Mouse (Mus musculus): ENCODE results near the gene Rap2a. TPM values are rescaled to one million over a fixed set of nuclear protein-coding genes. Genes with fewer than 3 reads are reported as not detected.

Gene Rap2a
- total RNA-seq, 2 experiments from 2014 or later: 91.3 to 97.7 TPM

DNA sequence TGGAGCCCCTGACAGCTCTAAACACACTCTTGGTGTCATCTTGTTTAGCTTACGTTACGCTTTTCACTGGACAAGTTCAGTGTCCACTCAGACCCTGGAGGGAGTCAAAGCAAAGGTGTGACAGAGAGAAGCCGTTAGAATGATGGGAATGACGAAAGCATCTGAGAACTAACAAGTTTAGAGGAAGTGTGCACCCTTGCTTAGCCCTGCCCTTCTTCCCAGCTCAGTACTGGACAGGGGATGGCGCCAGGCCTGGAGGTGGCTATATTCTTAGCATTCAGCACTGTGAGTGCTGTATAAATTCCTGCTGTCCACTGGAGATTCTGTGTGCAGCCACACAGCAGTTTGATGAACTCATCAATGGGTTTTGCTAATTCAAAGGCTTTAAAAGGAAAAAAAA, 18.6 kb downstream of the Rap2a start:
- intact Hi-C loops (cut with DNase I): no loop called here
- no peak for DNase-seq

DNA sequence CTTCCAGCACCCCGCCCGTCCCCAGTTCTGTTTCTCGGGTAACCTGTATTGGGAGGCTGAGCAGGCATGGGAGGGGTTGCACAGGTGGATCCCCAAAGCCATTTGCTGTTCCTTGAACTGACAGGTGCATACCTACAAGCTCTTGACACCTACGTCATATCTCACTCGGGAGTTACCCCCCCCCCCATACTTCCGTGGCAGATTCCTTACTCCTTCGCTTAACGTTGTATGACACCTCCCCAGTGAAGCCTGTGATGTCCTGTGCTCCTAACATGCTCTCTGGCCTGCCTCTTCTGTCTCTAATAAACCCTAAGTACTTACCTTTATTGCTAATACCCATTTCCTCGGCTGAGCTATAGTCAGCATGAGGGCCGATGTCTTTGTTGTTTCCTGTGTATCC, 20.9 kb downstream of the Rap2a start:
- intact Hi-C loops (cut with DNase I): no loop called here
- DNase-seq: no peak

DNA sequence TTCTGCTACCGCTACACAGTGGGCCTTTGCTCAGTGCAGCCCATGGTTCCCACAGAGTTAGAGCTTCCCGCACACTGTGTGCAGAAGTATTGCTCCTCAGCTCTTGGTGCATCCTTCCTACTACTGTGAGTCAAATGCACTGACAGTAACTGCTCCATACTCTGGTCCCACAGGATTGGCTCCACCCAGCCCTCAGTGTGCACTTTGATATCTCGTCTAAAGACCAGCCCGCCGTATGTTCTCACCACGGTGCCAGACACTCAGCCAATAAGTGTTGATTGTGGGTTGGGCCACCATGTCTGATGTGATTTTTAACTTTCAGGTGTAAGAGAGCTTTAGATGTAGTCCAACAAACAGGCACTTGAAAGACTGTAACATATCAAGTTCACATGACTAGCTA, 21.4 kb downstream of the Rap2a start:
- intact Hi-C loops (cut with DNase I): no loop called here
- no peak for DNase-seq

DNA sequence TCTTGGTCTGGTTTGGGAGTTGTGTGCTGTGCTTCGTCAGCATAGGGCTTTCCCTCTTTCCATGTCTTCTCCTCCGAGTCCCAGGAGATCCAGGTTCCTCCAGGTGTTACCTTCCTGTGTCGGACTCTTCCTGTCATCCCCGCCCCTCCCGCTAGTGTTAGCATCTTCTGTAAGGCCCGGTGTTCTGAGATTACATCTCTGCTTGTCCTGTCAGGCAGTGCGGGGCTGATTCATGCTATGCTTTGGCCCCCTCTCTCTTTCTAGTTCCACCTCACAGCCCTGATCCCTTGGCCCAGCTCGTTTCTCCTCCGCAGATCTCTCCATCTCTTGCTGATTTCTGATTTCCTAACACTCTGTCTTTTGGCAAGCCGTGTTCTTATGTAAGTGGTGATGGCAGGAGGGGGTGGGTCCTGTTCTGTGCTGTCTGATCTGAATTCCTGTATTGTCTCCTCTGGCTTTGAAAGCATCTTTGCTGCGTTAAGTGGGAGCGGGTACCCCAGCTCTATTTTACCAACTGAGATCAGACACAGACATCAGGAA, 21.8 kb downstream of the Rap2a start:
- intact Hi-C loops (cut with DNase I): no loop called here
- no peak for DNase-seq

DNA sequence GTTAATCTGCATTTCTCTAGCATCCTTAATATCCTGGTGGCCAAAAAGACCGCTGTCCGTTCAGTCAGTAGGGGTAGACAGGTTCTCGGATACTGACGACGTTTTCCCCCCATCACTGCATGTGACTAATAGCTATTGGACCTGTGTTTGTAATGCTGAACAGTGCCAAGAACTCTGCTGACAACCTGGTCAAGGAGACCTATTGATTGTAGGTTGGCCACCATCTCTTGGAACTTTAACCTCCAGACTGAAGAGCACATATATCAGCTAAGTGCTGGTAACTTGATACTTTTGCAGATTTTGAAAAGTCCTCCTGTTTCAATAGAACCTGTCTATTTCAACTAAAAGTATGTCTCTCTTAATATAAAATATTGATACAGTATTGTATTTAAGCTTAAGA, 22.5 kb downstream of the Rap2a start:
- no peak for DNase-seq

DNA sequence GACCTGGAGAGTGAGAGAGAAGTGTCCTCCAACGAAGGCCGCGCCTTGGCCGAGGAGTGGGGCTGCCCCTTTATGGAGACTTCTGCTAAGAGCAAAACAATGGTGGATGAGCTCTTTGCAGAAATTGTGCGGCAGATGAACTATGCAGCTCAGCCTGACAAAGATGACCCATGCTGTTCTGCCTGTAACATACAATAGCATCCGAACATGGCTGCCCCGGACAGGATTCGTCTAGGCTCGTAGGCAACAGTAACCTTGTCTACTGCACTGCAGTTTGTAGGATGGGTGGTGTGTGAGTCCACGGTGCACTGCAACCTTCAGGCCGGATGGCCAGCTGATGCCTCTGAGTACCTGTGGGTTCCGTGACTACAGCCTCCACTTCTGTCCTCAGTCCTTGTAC, 25.4 kb downstream of the Rap2a start:
- DNase-seq: no peak
- intact Hi-C loops (cut with DNase I): no loop called here

More for the DNA sequence above, 22.5 kb downstream of the Rap2a start:
- intact Hi-C loops (cut with DNase I): no loop called here

DNA sequence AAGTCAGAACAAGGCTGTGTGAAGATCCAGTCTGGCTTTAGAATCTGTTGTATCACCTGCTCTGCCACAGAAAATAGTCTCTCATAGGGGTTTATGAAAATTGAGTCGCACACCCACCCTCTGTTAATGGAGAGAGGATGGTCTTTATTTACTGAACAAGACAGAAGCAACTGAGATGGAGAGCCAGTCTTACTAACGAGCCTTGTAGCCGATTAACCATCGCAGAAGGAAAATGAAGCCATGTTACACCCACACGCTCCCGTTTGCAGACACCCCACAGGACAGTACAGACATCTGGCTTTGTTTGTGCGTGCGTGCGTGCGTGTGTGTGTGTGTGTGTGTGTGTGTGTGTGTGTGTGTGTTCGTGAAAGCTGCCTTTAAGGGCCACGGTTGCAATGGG, 26.2 kb downstream of the Rap2a start:
- no peak for DNase-seq
- intact Hi-C loops (cut with DNase I): no loop called here

DNA sequence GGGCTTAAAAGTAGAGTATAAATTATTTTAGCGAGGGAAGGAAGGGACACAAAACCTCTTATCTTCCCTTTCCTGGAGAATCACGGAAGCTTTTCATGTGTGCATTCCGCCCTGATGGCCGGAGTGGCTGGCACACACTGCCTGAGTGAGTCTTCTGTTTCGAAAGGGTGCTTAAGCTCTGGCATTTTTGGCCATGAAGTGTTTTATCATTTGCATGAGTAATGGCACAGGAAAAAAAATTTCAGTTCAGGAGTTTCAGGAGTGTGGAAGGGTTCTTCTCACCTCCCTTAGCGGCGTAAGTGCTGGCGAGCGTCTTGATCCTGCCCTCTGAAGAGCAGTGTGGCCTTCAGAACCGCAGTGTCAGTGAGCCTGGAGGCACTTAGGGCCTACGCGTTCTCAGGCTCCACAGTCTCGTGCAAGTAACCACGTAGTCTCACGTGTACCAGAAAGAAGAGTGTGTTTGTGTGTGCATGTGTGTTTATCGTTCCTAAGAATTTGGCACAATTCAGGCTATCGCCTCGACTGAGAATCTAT, 26.8 kb downstream of the Rap2a start:
- intact Hi-C loops (cut with DNase I): no loop called here
- no peak for DNase-seq

DNA sequence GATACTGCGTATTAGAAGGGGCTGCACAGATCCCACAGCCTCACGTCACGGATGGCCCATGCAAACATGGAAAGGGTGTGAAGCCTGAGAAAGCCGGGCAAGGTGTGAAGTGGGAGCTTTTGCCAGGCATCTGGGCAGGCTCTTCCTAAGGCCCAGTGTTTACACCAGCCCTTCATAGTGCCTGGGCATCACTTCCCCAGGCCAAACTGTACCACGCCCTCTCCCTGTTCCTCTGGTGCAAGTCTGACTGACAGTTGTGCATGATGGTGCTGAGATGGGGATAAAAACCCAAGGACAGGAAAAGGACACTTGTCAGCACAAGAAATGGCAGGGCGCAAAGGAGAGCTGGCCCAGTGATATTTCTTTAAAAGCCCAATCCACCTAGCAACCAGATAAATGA, 27.7 kb downstream of the Rap2a start:
- DNase-seq: no peak
- intact Hi-C loops (cut with DNase I): no loop called here

DNA sequence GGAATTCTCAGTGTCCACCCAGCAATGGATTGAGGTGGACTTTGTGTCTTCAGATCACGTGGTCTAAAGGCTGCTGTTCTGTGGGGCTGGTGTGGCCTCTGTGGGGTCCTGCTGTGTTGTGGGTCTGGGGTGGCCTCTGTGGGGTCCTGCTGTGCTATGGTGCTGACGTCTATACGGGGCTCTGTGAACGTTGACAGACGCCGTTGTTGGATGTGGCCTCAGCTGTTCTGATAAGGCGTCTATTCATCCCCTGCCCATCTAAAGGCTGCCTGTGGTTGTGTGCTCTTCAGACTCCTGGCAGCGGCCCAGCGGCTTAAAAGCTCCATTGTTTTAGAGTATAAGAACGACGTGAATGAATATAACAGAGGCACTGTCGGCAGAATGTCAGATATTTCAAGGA, 29.3 kb downstream of the Rap2a start:
- intact Hi-C loops (cut with DNase I): no loop called here
- peak; percentile 44 for DNase-seq

DNA sequence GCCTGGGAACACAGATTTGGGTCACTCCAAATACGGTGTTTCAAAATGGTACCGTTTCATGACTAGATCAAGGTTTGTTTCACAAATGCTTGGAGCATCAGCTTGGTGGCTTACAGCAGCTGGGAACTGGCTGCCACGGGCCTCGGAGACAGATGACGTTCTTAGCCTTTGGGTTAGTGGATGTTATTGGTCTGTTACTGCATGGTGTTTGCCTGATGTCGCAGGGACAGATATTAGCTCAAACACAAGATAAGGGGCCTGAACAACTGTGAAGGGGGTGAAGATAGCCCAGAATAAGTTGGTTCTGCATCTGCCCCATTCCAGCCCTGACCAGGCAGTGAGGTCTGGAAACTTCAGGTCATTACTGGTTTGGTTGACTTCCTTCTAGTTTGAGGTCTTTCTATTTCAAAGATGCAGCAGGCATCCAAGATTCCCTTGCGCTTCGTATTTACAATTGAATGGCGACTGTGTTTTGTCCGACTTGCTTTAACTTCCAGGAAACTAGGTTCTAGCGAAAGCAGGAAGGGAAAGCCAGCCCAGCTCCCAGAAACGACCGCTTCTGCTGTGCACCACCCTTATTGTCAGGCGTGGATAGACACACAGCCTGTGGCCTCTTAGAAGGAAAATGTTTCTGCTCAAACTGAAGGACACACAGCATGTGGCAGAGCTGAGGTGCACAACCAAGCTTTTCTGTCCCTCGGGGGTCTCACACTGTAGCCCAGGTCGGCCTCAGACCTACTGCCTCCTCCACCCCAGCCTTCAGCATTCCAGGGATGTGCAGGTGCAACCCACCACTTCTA, 30.5 kb downstream of the Rap2a start:
- no peak for DNase-seq
- intact Hi-C loops (cut with DNase I): no loop called here

DNA sequence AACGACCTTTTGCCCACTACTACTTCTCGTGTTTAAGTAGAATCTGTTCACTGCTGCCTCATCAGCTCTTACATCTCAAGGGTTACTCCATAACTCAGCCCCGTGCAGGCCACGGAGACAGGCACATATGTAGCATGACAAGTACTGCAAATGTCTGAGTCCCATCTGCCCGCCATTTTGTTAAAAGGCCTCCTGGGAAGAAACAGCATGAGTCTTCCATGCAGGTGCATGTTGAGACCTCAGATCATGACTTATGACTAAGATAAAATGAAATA, 31.1 kb downstream of the Rap2a start:
- no peak for DNase-seq
- intact Hi-C loops (cut with DNase I): no loop called here

DNA sequence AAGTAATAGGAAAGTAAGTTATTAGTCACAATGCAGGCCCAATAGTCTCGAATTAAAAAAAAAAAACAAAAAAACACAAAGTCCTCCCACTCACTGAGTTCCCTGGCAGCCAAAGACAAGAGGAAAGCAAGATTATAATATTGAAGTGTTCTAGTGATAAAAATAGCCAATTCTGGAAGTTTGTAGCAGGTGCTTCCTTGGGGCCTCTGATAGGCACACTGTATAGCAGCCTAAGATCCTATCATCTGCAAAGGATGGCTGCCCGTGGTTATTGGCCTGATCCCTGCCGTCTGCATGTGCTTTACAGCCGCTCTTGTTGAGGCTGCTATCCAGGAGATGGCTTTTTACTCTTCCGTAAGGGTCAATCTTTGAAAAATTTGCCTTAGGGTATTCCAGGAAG, 33.6 kb downstream of the Rap2a start:
- no peak for DNase-seq
- intact Hi-C loops (cut with DNase I): no loop called here

DNA sequence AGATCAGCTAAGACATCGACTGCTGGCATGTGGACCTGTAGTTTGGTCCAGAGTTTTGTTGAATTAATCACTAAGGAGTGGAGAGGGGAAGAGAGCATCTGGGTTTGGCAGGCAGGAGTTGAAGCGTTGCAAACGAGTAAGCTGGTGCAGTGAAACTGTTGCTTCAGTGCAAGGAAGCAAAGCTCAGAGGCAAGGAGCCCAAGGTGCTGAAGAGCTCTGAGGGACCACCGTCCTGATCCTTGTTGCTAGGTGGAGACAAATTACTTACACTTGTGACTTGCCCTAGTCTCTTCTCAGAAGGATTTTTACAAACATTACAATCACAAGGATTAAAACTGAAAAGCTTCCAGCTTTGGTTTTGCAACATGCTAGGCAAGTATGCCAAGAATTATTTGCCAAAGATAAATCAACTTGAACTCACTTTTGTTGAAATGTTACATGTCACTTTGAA, 36.6 kb downstream of the Rap2a start:
- peak; percentile 22 for DNase-seq
- intact Hi-C loops (cut with DNase I): no loop called here

DNA sequence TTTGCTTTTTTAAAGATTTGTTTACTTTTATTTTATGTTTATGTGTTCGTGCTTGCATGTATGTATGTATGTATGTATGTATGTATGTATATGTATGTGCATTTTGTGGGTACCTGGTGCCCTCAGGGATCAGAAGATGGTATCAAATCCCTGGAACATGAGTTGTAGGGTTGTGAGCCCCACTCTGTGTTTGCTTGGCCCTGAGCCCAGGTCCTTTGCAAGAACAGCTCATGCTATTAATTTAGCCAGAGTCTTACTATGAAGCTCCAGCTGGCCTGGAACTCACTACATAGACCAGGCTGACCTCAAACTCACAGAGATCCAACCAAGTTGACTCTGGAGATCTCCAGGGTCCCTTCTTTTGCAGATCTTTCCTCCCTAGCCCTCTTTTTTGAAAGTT, 37.1 kb downstream of the Rap2a start:
- peak; percentile 76 for DNase-seq
- intact Hi-C loops (cut with DNase I): no loop called here

DNA sequence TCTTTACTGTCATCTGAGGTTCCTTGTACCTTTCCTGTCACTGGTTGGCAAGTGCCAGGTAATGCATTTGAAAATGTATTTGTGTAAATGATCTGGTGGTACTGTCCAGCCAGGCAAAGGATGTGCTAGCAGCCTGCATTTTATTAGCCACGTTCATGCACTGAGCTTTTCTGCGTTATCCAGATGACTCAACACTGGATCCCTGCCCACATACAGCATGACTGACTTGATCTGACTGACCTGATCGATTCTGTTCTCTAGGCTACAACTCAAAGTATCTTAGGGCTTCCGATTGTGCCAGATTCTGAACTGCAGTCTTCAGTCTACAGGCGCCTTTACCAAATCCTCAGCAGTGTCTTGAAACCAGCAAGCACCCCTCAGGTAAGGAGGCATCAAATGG, 40.5 kb downstream of the Rap2a start:
- intact Hi-C loops (cut with DNase I): no loop called here
- DNase-seq: no peak

DNA sequence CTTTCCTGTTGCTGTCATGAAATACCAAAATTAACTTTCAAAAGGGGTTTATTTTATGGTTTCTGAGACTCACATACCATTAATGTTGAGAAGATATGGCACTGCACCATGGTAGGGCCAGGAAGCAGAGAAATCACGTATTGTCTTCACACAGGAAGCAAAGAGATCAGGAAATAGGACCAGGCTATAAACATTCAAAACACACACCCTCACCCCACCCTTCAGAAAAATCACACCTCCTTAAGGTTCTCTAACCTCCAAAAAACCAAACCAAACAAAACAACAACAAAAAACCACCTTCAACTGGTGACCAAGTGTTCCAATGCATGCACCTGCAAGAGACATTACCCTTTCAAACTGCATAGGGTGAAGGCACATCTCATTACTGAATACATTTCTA, 41.7 kb downstream of the Rap2a start:
- no peak for DNase-seq
- intact Hi-C loops (cut with DNase I): no loop called here

DNA sequence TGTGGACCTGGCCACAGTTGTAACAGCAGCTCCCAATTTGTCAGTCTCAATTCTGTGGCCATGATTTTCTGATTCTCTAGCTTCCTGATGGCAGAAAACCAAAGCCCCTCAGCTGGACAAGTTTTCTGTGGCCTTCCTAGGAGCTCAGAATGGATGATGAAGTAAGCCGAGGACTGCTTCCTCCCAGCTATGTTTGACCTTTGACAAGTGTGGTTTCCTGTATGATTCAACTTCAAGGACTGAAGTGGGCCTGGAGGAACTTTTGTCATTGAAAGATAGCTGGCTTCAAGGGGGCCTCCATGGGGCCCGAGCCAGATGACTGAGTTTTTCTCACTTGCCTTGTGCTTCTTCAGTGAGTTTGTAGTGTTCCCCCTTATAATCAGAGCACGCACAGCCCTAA, 42.6 kb downstream of the Rap2a start:
- intact Hi-C loops (cut with DNase I): no loop called here
- DNase-seq: no peak

DNA sequence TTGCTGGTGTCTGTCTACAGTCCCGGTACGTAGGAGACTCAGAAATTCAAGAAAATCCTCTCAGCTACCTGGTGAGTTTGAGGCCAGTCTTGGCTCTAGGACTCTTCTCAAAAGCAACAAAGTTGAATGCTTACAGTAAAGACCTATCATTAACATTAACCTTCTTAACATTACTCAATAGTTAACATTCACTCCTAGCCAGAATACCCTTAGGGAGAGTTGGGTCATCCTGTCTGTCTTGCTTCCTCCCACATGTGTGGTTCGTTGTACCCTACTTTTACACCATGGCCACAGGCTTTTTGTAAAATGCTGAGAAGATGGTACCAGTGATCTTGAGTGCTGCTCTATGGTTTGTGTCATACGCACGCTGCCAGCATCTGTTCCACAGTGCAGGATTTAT, 45.1 kb downstream of the Rap2a start:
- DNase-seq: no peak
- intact Hi-C loops (cut with DNase I): no loop called here

DNA sequence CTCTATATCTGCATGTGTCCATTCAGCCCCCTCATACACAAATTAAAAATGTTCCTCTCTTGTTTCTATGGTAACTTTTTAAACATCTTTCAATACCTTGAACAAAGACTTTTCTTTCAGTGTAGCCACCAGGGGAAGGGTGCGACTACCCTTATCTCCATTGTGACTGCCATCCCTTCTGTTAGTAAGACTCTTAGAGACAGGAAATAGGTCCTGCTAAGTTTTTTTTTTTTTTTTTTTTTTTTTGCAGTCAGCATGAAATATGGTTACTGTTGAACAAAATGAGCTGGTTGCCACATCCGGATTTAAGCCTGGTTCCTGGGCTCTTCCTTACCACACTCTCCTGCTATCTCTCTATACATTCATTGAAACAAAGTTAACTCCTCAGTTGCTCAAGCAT, 47.4 kb downstream of the Rap2a start:
- intact Hi-C loops (cut with DNase I): no loop called here
- no peak for DNase-seq

DNA sequence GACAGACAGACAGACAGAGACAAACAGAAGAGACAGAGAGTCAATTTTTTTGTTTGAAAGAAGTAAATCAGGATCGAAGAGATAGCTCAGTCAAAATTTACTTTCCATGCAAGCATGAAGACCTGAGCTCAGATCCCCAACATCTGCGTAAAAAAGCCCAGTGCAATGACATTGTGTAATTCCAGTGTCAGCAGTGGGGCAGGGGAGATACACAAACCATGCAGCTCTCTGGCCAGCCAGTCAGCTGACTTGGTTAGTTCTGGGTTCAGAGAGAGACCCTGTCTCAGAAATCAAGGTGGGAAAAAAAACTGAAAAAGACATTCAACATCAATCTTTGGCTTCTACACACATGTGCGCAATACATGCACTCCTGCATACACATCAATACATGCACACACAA, 55.1 kb downstream of the Rap2a start:
- DNase-seq: no peak
- intact Hi-C loops (cut with DNase I): no loop called here

DNA sequence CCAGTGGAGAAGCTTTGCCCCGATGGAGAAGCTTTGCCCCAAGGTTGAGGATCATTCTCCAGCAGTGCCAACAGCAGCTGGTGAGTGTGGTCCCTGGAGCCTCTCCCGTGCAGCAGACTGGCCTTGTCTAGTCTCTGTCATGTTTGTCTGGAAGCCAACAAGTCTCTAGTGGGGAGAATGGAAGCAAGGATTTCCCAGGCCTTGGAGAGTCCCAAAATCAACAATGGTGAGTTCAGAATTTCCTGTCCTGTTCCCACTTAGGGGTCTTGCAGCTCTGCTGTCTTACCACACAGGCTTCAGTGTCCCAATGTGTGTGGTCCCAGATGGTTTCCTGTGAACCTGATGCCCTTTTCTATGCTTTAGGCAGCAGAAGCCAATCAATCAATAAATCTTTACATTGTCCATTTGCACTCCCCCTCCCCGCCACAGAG, 56.6 kb downstream of the Rap2a start:
- intact Hi-C loops (cut with DNase I): no loop called here
- DNase-seq: peak; percentile 5

DNA sequence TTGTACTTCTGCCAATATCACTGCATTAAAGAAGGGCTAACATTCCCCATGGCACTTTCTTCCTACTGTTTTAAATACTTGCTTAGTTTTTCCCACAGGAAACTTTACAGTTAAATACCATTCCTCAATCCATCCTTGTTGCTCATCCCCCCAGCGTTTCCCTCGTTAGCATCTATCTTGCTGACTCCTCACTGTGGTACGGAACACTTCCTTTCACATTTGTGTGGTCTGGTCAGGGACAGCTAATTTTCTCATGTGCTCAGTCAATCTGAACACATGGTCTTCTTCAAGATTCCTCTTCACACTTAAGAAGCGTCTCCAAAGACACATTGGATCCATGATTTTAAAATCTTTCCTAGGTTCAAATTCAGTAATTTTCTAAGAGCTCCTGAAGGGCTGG, 57.2 kb downstream of the Rap2a start:
- intact Hi-C loops (cut with DNase I): no loop called here

More for the DNA sequence above, 57.2 kb downstream of the Rap2a start:
- no peak for DNase-seq
